Mouse (Mus musculus) urinary bladder, adult 18-20 months (tissue): ENCODE measurements around the gene Inpp5b.
A peak's percentile ranks its signal among the peaks of the same experiment; 100 is the strongest.

Experiments
- DNase-seq, 2 experiments: peaks; one replicate each; pipeline ENCODE4 v3.0.0; 2022; ENCODE audit warnings: low spot score in 2 of 2, mixed read lengths in 2 of 2

The Inpp5b gene

DNA sequence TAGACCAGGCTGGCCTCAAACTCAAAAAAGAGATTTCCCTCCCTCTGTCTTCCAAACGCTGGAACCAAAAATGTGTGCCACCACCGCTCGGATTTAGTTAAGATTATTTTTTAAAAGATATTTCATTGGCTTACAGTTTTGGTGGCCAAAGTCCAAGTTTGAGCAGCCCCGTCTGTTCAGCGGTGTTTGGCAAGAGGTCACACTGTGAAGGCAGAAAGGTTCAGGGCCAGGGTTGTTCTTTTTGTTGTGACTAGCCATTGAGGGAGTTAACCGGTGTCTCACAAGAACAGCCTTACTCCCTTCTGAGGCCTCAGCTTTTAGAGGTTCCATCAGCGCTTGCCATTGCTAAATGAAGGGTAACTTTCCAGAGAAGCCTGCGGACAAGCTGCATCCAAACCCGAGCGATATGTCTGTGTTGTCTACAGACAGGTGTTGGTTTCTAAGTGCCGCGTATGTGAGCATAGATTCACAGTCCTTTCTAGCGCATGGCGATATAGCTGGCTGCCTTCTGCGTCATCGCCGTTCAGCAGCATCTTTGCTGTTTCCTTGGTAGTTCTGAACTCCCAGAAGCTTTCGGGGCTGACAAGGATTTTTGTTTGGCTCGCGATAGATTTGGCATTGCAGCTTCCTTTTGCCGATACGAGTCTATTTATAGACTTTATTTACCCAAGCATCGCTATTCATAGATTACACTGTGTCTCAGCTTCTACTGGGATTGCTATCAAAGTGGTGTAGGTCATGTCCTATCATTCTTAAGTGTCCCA lies 24.3 kb downstream of the Inpp5b start:
- DNase-seq: no peak

DNA sequence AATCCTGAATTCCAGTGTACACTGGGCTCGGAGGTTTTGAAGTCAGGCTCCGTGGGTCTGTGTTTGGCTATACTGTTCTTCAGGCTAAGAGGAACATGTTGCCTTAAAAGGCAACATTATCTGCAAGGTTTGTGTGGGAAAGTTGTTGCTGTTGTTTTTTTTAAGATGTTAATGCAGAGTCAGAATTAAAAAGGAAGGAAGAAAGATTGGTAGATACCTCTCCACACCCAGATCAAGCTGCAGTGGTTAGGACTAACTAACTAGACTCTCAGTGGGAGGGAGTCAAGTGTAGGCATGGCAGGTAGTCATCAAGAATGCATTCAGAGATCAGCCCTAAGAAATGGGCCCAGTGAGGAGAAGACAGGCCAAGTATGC lies 24.9 kb downstream of the Inpp5b start:
- DNase-seq: no peak

GRCm38 (mm10) chr4:124768963-124769591 lies 27.4 kb downstream of the Inpp5b start:
- no peak for DNase-seq

DNA sequence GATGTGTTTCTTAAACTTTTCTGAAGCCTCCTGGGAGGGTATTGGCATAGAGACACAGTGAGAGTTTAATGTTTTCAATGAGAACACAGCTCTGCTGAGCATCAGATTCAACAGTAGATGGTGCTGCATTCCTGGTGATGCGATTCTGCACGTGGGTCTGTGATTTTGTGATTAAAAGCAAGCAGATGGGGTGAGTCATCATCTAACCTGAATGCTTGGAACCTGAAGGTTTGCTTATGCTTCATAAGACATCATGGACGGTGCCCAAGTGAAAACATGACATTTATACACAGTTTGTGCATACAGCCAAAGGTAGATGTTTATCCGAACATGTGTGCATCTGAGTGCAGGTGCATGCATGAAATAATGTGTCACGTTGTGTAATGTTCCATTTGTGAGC lies 29.0 kb downstream of the Inpp5b start:
- peak in 1 of 2 experiments; percentile 43 for DNase-seq

DNA sequence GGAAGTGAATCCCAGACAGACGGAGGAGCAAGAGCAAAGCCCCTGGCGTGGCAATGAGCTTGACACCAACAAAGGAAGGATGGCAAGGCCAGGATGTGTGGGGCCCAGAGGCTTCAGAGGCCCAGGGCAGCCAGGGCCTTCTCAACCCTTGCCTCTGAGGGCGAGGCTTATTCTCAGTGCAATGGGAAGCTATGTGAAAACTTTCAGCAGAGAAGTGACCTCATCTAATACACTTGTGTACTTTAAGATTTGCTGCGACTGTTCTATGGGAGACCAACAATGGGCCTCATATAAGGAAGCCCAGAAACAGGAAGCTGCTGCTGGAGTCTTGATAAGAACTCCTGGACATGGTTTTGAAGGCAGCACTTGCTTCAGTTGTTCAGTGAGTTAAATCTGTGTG lies 30.5 kb downstream of the Inpp5b start:
- DNase-seq: no peak

DNA sequence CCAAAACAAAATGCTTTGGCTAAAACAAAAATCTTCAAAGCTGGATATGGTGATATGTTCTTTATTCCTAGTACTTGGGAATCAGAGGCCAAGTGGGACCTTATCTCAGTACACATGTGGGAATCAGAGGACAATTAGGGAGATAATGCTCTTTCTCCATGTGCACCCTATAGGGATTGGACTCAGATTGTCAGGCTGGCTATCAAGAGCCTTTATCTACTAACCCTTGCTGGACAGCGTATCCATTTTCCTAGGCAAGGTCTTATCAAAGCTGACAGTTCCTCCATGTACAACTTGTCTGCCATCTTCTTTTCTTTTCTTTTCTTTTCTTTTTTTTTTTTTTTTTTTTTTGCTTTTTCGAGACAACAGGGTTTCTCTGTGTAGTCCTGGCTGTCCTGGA lies 31.8 kb downstream of the Inpp5b start:
- no peak for DNase-seq

DNA sequence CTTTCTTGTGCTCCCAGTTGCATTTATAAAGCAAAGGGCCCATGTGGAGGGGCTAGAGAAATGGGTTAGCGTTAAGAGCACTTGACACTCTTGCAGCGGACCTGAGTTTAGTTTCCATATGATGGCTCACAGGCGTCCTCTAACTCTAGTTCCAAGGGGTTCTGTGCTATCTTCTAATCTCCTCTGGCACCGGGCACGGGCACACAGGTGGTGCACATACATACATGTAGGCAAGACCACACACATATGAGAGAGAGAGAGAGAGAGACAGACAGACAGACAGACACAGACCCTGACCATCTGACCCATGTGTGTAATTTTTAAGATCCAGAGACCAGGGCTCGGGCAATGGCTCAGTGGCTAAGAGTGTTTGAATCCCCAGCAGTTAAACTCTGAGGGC lies 32.3 kb downstream of the Inpp5b start:
- no peak for DNase-seq

DNA sequence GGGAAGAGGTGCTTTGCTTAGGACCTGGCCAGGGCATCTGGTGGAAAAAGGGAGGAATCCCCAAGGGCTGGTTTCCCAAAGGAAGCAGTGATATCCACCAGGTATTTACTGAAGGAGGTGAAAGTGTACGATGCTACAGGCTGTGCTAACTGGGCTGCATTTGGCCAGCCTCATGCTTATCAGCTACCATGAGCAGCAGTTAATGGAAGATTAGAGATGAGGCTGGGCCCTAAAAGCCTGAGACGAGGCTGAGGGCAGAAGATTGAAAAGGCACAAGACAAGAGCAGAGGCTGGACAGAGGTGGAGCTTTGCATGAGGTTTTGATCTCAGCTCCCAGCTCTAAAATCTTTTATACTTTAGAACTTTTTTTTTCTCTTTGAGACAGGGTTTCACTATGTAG lies 32.8 kb downstream of the Inpp5b start:
- no peak for DNase-seq

- DNase-seq: no peak
These were observed 39.7 kb downstream of the Inpp5b start for GRCm38 (mm10) chr4:124781361-124781760.

DNA sequence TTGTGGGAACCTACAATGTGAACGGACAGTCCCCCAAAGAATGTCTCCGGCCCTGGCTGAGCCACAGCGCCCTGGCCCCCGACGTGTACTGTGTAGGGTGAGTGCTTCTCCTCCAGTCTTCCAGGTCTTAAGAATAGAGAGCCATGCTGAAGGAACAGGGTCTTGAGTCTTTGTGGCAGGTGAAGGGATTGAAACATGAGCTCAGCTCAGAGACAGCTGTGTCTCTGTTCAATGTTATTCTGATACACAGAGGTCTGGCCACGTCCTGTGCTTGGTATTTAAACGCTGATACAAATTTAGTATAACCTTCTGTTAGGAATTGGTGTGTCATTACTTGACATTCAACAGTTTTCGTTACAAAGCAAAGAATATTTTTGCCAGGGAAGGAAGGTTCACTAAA lies 40.7 kb downstream of the Inpp5b start:
- DNase-seq: no peak

DNA sequence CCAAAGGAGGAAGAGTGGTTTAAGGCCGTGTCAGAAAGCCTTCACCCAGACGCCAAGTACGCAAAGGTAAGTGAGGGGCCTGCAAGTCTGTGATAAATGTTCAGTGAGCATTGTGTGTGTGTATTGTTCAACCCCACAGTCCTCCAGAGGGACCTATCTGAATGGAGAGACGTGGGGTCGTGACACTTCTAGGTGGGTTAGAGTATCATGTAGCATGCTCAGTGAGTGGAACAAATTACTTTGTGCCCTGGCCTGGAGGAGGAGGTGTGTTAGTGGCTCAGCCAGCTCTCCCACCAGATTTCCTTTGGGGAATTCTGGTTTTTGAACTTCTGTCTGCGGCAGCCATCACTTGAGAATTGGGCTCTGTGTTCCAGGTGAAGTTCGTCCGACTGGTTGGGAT lies 42.3 kb downstream of the Inpp5b start:
- DNase-seq: no peak

- DNase-seq: no peak
These were observed 48.4 kb downstream of the Inpp5b start for GRCm38 (mm10) chr4:124790013-124790412.

GRCm38 (mm10) chr4:124792114-124792513 lies 50.5 kb downstream of the Inpp5b start:
- DNase-seq: no peak

- no peak for DNase-seq
These were observed 54.5 kb downstream of the Inpp5b start for GRCm38 (mm10) chr4:124796141-124796540.

- no peak for DNase-seq
These were observed 55.3 kb downstream of the Inpp5b start for GRCm38 (mm10) chr4:124796913-124797312.

GRCm38 (mm10) chr4:124801552-124802308 lies 60.1 kb downstream of the Inpp5b start, which contains the start of gene Mtf1:
TSS of gene Mtf1 (plus strand) at chr4:124802104.
- DNase-seq: peak; percentile 64 to 77

GRCm38 (mm10) chr4:124802309-124803260 lies 60.9 kb downstream of the Inpp5b start:
- DNase-seq: peak; percentile 90 to 96

GRCm38 (mm10) chr4:124803406-124803805 lies 61.8 kb downstream of the Inpp5b start:
- DNase-seq: no peak

DNA sequence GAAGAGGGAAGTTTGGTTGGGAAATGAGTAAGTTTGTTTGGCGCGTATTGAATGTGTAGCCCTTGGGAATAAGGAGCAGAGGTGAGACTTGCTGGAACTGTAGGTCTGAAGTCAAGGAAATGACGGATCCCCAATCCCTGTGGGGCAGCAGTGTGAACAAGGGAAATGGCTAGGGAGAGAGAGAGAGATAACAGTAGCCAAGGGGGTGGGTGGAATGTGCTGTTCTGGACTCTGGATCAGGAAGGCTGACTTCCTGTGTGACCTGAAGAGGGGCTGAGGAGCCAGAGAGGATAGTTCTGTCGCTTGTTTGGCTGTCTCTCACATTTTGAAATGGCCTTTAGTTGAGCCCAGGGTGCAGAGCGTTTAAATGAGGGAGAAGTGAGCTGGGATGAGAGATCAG lies 66.9 kb downstream of the Inpp5b start:
- no peak for DNase-seq

DNA sequence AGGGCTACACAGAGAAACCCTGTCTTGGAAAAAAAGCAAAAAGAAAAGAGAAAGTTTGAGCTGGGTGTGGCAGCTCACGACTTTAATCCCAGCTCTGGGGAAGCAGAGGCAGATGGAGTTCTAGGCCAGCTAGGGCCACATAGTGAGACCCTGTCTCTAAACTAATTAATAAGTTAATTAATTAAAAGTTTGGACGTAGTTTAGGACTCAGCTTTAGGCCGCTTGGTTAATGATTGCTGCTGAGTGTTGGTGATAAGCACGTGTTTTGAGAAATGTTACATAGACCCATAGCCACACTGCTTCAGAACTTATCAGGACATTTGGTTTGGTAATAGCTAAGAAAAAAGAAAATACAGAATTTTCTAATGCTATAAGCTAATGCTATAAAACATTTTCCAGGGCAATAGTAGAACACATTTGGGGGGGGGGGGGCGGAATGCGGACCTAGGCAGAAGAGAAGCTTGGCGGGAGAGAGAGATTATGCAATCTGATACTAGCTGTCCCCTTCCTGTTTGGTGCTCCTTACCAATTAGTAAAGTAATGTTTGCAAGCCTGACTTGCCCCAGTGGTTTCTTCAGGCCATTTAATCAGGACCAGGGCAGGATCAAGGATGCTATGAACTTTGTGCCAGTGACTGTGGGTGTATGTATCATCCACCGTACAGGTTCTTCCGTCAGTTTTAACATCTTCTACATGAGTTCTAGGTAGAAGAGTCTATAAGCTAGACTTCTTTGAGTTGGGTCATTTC lies 67.7 kb downstream of the Inpp5b start:
- DNase-seq: no peak

DNA sequence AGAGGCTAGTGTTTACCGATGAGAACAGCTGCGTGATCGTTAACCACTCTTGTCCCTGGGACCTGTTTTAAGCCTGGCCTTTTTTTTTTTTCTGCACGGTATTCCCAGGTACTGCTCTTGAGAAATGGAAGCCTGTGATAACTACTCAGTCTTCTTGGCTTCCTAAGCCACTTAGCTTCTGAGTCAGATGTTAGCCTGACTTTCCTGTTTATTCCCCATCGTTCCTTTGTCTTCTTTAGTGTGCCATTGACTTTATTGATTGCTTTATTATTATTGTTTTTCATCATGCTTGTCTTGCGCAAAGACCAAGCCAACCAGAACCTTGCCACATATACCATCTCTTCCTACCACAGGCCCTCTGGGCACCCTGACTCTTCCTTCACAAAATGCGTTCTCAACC lies 68.4 kb downstream of the Inpp5b start:
- DNase-seq: no peak
